Mouse (Mus musculus): ENCODE measurements around the gene 6030445D17Rik.
A peak's percentile ranks its signal among the peaks of the same experiment; 100 is the strongest.

6030445D17Rik gene

GRCm38 (mm10) chr4:136461206-136461605 lies 844 bp upstream of the 6030445D17Rik start:
- no peak for DNase-seq (ENCODE audit: low spot score)

DNA sequence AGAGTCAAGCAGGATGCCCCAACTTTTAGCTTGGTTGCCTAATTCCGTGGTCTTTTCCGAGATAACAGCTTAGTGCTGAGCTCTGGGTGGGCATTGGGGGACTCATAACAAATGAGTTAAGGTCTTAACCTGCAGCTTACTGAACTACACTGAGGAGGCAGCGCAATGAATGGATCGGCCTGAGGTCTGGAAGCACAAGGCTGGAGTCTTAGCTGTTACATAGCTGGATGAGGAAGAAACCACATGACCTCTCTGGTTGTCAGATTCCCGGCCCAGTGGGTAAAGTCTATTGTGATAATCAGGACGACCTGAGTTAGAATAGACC lies 327 bp upstream of the 6030445D17Rik start:
- DNase-seq (ENCODE audit: low spot score): no peak

DNA sequence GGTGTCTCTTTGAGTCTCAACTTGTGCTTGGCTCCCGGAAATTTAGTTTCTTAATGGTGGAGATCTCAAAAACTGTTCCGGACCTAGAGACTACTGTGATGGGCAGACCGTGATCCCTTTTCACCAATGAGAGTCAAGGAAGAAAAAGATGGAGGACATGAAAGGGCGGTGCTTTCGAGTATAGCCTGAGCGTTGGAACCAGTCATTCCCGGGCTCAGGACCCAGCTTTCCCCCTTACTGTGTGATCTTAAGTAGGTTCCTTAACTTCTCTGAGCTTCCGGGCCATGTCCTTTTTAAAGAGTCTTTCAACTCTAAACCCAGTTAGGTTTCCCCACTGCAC lies 759 bp downstream of the 6030445D17Rik start:
- DNase-seq (ENCODE audit: low spot score): no peak

GRCm38 (mm10) chr4:136463436-136463835 lies 1.4 kb downstream of the 6030445D17Rik start:
- DNase-seq (ENCODE audit: low spot score): no peak

DNA sequence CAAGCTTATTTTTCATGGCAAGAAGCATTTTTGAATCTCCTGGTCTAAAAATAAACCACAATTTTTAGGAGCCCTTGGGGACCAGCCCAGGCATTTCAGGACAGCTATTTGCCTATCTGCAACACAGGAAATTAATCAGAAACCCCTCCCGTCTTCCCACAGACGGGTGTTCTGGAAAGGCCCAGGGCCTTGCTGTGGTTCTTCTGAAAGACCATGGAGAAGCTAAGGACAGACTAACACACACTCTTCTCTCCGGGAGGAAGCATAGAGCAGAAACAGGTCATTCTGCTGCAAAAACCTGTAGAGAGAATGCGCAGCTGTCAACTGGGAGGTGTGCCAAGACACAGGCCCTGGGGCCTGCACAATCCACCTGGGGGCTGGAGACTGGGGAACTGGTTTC lies 4.2 kb downstream of the 6030445D17Rik start:
- DNase-seq (ENCODE audit: low spot score): peak; percentile 65

DNA sequence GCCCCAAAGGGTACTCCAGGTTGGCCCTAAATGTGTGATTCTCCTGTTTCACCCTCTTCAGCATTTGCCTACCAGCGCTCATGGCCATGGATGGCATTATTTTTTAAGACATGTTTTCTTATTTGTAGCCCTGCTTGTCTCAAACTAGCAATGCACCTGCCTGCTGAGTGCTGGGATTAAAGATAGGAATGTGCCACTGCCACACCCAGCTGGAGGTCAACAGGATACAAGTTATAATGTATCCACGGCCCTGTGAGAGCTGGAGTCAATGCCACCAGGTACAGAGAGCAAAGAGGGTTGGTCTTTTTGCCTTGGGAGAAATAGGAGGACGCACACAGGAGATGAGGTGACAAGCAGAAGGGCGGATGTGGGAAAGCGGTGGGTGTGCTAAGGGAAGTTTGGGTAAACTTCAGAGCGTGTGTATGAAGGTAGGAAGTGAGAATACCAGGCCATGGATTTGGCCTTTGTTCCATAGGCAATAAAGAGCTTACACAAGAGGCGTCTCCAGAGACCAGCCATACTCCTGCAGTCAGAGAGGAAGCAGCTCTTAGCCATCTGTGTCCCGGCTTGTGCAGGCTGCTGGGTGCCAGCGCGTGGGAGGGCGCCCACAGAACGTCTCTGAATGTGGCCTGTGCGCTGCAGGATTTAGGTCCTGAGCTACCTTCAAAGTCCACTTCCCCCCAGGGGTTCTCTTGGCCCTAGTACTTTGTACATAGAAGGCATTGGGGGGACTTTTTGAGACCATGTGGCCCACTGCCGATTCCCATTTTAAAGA lies 6.7 kb downstream of the 6030445D17Rik start:
- DNase-seq (ENCODE audit: low spot score): peak; percentile 51

- DNase-seq (ENCODE audit: low spot score): peak; percentile 97
Observed at GRCm38 (mm10) chr4:136469371-136469903, 7.4 kb downstream of the 6030445D17Rik start, which contains the start of gene Luzp1. Luzp1 (plus strand) TSS chr4:136469761.

- DNase-seq (ENCODE audit: low spot score): no peak
Observed at GRCm38 (mm10) chr4:136469941-136470346, 7.9 kb downstream of the 6030445D17Rik start.

GRCm38 (mm10) chr4:136470347-136471071 lies 8.5 kb downstream of the 6030445D17Rik start:
- peak; percentile 75 for DNase-seq (ENCODE audit: low spot score)

DNA sequence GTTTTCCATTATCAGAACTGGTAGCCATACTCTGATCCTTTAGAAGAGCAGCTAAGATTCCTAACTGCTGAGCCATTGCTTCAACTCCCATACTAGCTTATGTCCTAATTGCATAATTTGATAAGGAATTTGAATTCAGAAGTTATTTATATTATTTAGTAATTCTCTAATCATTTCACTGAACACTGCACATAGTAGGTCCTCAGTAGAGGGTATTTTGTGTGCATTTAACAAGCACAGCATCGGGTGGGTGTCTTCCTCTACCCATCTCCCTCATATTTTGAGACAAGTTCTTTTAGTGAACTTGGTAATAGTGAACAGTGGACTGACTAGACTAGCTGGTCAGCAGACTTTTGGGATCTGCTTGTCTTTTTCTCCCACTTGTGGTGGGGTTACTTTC lies 14.6 kb downstream of the 6030445D17Rik start:
- no peak for DNase-seq (ENCODE audit: low spot score)

DNA sequence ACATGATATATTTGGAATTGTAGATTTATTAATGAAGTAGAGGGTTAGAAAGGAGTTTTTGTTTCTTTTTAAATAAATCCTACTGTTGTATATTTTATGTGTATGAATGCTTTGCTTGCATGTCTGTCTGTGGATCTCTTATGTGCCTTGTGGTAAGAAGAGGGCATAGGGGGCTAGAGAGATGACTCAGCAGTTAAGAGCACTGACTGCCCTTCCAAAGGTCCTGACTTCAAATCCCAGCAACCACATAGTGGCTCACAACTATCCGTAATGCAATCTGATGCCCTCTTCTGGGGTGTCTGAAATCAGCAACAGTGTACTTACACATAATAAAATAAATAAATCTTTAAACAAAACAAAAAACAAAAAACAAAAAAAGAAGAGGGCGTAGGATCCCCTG lies 24.5 kb downstream of the 6030445D17Rik start:
- DNase-seq (ENCODE audit: low spot score): no peak

DNA sequence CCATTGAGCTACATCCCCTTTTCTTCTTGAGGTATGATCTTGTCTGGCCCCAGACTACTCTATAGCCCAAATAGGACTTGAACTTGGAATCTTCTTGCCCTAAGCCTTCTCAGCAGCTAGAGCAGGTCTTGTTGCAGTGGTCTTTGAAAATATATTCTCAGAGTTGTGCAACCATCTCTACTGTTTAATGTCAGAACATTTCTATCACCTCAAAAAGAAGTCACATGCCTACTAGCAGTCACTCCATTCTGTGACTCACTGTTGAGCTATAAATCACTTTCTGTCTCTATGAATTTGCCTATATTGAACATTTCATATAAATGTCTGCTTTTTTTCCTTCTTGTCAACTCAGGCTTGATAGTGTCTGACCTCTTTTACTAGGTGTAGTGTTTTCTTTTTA lies 33.9 kb downstream of the 6030445D17Rik start:
- DNase-seq (ENCODE audit: low spot score): no peak

- no peak for DNase-seq (ENCODE audit: low spot score)
Observed at GRCm38 (mm10) chr4:136505426-136506215, 43.6 kb downstream of the 6030445D17Rik start.

DNA sequence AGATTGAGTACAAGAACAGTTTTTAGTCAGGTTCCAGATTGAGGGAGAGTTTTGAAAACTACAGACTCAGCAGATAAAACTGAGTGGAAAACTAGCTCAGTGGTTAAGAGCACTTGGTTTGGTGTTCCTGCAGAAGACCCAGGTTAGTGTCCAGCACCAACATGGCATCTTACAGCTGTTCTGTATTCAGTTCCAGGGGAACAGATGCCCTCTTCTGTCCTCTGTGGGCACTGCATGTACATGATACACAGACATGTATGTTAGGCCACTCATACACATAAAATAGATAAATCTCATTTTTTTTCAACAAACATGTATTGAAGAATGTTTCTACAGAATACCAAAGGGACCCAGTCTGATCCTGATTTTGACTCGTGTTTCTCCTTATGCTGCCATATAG lies 47.8 kb downstream of the 6030445D17Rik start:
- DNase-seq (ENCODE audit: low spot score): no peak

GRCm38 (mm10) chr4:136511708-136512107 lies 49.7 kb downstream of the 6030445D17Rik start:
- no peak for DNase-seq (ENCODE audit: low spot score)

- DNase-seq (ENCODE audit: low spot score): no peak
Observed at GRCm38 (mm10) chr4:136512905-136513304, 50.9 kb downstream of the 6030445D17Rik start.

Measured in testis, postnatal 10 days (tissue).